Mouse (Mus musculus): ENCODE measurements around the gene Cd86. TPM values are rescaled to one million over a fixed set of nuclear protein-coding genes. Genes with fewer than 3 reads are reported as not detected.

The Cd86 gene
- 1 to 10 TPM; 1.6 to 1.7 TPM for total RNA-seq (2021)
- long read RNA-seq, experiment 1, partial matches to known transcripts, result 0 of 1 reads
- long read RNA-seq, experiment 1, other reads (novel, unspliced or antisense), result 0 of 1 reads
- long read RNA-seq, experiment 2, partial matches to known transcripts, result 0 of 1 reads
- long read RNA-seq, experiment 2, other reads (novel, unspliced or antisense), result 0 of 1 reads

DNA sequence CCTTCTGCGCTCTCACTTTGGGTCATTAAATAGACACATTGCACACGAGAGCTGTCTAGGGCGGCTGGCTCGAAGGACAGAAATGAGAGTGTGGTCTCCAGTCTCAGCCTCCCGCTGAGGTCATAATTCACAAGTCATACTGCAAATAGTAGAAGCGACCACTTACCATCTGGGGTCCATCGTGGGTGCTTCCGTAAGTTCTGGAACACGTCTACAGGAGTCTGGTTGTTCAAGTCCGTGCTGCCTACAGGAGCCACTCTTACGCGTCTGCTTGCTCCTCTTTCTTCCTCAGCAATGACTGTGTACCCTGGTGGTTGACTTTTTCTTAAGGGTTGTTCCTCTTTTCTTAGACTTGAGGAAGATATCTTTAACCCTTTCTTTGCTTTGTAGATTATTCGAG lies at the start of gene Cd86:
Gene Cd86 (minus strand): TSS at position 300 of the 400 bp plus-strand sequence.
- DNase-seq, result no peak
- intact Hi-C loops (cut with DNase I), result no loop called here

DNA sequence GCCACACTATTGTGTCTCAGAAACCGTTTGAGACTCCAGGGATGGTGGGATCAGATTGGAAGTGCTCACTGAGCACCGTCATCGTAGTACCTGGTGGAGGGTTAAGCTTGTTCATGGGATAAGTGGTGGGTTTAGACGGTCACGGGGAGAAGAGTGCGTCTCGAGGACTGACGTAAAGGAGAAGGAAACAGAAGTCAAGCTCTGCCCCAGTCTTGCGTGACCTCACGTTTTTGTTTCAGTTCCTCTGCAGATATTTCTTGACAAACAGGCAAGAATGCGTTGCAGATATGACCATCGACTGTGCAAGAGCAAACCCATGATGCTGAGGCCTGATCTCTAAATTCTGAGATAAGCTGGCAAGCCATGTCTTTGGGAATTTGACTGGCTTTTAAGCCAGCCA lies 45.9 kb upstream of the Cd86 start:
- intact Hi-C loops (cut with DNase I), result loop anchor here (5.0 kb wide), 1 partner anchor 239 kb away; no protein-coding TSS in a partner anchor
- peak in 1 of 2 experiments; percentile 5 for DNase-seq

DNA sequence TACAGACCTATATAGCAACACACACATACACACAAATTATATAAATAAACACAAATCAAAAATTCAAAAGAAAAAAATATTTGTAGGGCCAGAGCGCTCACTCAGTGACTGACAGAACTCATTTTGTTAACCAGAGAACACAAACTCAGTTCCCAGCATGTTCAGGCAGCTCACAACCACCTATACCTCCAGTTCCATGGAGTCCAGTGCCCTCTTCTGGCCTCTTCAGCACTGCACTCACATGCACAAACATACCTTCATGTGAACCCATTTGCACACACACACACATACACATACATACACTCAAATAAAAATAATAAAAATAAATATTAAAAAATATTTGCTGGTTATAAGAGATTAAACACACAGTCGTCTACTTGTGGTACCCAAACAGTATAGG lies 44.9 kb upstream of the Cd86 start:
- DNase-seq, result no peak
- intact Hi-C loops (cut with DNase I), result loop anchor here (5.0 kb wide), 1 partner anchor 238 kb away; no protein-coding TSS in a partner anchor

DNA sequence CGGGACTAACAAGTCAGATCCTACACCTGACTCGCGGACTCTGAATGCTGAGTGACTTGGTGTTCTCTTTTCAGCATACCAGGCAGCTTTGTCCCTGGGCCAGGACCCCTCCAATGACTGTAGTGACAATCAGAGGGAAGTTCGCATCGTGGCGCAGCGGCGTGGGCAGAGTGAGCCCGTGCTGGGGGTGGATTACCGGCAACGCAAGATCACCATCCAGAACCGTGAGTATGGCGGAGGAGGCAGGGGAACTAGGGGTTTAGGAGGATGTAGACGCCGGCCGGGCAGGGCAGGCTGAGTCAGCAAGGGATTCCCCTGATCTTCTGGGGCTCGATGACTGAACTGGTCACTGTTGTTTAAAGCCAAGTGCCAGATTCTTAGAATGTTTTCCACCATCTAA lies 43.5 kb upstream of the Cd86 start:
- intact Hi-C loops (cut with DNase I), result no loop called here
- no peak for DNase-seq

DNA sequence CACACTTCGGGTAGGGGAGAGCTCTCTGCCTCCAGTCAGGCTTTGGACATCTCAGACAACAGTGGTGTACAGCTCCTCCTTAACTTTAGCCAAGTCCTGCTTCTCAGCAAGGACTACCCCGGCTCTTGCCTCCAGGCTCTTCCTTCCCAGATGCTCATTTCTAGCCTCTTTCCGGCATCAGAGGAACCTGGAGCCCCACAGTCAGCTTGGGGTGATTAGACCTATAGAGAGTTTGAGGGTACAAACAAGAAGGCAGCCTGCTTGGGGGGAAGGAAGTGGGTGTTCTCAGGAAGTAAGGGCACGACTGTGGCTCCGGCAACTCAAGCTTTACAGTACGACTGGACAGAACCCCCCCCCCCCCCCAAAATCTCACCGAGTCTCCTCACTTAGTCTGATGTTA lies 42.9 kb upstream of the Cd86 start:
- intact Hi-C loops (cut with DNase I), result no loop called here
- no peak for DNase-seq

DNA sequence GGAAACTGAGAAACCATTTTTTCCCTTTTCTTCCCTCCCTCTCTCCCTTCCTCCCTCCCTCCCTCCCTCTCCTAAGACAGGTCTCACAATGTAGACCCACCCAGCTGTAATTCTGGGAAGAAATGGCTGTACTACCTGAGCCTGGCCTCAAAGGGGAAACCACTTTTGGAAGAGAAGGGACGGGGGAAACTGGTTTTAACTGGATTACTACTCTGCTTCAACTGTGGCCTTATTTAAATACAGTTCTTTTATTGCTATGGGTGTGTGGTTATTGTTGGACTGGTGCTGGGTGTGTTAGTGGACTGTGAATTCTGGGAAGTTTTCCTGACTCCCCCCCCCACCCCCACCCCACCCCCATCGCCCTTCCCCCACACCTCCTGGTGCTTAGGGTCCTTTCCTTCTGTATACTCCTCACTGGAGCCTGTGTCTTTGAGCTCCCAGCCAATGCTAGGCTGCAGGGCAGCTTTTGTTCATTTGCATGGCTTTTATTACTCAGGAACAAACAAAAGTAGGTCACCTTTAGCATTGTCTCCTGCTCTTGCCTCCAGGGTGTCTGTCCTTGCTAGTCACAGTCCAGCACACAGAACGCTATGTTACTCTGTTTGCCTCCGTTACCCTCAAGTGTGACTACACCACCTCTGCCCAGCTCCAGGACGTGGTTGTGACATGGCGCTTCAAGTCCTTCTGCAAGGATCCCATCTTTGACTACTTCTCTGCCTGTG lies 42.0 kb upstream of the Cd86 start:
- DNase-seq, result no peak
- intact Hi-C loops (cut with DNase I), result no loop called here

DNA sequence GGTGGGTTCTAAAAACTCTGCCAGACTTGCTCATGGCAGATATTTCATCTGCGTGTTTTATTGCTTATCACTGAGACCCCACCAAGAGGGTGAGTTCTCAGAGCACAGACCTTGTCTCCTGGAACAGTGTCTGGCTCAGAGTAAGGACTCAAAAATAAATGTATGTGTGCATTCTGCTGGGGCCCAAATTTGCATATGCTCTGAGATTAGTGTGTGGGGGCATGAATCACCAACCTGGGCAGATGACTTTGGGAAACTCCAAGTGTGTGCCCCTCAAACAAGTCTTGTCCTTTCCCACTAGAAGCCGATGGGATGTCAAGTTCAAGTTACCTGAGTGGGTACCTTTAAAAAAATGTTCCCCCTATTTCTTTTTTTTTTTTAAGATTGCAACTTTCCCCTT lies 34.6 kb upstream of the Cd86 start:
- DNase-seq, result no peak
- intact Hi-C loops (cut with DNase I), result no loop called here

DNA sequence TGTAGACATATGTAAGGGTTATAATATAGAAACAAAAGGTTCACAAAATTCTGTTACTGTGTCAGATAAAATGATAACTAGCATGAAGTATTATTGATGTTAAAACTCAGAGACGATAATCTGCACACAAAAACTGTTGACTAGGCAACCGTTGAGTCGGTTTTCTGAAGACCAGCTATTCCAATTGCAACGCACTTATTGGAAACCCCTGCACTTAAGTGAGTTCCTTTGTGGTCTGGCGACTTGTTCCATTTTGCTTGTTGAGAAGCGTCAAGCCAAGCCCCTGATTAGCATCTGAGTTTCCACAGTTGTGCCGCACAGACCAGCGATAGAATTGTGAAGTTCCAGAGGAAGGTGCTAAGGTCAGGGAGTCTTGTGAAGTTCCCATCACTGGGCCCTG lies 31.4 kb upstream of the Cd86 start:
- intact Hi-C loops (cut with DNase I), result no loop called here
- DNase-seq, result no peak

DNA sequence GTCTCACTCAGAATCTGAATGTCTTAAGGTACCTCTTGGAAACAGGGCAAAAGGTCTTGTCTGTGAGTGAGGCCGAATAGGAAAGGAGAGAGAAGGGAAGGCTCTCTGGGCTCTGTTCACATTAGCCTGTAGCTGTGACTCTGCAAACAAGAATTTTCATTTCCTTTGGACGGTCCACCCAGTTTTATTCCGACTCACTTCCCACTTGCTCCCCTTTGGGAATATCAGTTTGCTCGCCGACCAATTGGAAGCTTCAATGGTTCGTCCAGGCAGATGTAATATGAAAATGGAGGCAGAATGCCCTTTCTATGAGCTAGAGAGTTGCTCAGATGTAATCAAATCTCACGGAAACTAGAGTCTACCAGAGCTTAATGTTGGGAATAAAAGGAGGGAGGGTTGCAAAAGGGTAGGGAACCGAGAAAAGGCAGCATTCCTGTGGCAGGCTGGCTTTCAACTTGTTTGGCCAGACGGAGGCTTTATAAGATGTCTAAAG lies 29.0 kb upstream of the Cd86 start:
- no peak for DNase-seq
- intact Hi-C loops (cut with DNase I), result no loop called here

DNA sequence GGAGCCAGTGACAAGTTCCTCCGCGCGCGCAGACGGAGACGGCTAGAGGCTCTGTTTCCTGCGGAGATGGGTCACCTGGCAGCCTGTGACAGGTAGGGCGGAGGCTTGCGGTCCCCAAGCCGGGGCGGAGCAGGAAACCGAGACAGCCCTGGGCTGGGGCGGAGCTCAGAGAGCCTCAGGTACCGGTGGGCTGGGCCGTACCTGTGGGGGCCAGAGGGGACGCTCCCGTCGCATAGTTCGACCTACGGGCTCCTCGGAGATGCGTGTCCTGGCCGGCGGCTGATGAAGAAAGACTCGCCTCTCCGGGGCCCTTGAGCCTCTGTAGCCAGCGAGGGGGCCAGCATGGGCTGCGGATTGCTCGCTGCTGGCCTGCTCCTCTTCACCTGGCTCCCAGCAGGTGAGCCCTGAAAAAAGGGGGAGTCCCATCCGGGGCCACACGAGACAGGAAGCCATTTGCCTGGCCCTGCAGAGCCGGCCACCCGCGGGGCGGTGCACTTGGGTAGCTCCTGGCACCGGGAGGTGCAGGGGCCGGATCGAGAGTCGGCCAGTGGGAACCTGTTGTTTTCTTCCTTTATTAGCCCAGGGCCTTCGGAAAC lies 28.0 kb upstream of the Cd86 start, which contains the start of gene Ildr1:
Gene Ildr1 (plus strand): TSS at position 161 of the 596 bp plus-strand sequence.
- intact Hi-C loops (cut with DNase I), result no loop called here
- DNase-seq, result no peak

DNA sequence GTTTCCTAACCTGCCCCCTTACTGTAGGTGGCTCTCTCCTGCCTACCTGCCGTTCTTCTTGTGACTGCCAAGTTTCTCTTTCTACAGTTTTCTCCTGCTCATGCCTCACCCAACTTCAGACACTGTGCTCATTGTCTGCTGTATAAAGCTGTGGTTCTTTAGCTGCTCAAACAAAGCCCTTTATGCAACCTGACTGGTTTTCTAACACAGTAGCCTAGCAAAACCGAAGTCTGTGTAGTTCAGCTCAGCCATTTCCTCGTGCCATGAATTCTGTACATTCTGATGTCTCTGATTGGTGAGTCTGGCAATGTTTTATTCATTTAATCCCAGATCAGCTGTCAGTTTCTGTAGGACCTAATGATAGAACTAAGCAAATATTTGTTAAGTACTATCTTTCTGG lies 25.6 kb upstream of the Cd86 start:
- intact Hi-C loops (cut with DNase I), result no loop called here
- no peak for DNase-seq

DNA sequence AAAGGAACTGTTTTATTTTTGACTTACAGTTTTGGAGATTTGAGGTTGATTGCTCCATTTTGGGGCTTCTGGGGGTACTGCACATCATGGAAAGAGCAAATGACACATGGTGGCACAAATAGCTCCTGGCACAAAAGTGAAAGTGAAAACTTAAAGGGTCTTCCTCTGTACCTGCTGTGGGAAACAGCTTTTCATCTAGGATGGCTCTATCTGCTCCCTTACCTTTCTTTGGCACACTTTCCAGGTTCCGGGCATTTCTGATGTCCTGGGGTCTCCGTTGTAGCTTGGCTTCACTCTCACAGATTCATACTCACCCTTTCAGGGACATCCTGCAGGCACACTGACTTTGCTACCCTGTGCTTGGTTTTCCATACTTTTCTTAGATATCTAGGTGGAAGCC lies 22.2 kb upstream of the Cd86 start:
- no peak for DNase-seq
- intact Hi-C loops (cut with DNase I), result no loop called here

DNA sequence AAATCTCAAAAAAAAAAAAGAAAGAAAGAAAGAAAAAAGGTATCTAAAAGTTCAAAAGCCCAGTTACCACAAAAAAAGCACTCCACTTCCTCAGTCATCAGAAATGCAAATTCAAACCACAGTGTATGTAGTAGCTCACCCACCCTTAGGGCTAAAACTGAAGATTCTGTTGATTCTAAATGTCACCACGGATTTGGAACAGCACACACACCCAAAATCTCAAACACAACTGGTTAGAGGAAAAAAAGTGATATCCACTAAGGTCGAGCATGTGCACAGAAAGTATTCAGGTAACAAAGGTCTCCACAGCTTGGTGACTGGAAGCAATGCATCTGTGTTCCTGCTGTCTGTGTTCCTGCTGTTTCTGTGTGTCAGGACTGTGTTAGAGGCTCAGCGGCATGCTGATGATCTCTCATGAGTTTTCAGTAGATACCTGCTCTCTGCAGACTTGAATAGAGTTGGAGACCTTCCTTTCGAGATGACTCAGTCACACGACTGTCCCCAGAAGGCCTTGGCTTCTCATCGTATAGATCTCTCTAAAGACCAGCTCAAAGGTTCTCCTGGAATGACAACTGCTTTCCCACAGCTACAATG lies 18.5 kb upstream of the Cd86 start:
- intact Hi-C loops (cut with DNase I), result no loop called here
- no peak for DNase-seq

DNA sequence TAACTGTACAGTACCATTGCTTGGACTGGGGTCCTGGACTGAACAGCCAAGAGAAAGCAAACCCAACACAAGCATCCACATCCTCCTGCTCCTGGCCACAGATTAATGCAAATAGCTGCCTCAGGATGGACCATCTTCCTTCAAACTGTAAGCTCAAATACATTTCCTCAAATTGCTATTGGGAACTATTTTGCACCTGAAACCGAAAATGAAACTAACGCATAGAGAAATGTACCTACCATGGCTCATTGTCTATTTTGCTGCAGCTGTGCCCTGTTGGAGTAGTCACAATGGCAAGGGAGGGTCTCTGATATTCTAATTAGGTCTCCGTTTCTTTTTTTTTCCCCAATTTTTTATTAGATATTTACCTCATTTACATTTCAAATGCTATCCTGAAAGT lies 15.9 kb upstream of the Cd86 start:
- DNase-seq, result no peak
- intact Hi-C loops (cut with DNase I), result no loop called here

DNA sequence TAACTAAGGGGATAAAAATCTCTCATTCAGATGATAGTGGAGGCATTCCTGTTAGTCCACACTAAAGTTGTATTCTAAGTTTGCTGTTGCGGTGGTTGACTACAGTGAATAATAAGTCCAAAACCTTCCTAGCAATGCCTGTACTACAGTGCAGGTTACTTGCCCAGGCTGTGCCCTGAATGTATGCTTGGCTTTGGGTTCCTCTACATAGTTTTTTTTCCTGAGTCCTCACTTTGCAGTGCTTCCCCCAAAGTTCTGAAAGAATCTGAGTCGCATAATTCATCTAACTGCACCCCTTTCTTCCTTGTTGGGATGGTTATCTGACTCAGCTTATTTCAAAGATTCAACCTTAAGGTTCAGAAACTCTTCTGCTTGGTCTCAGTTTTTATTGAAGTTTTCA lies 10.0 kb upstream of the Cd86 start:
- no peak for DNase-seq
- intact Hi-C loops (cut with DNase I), result no loop called here

DNA sequence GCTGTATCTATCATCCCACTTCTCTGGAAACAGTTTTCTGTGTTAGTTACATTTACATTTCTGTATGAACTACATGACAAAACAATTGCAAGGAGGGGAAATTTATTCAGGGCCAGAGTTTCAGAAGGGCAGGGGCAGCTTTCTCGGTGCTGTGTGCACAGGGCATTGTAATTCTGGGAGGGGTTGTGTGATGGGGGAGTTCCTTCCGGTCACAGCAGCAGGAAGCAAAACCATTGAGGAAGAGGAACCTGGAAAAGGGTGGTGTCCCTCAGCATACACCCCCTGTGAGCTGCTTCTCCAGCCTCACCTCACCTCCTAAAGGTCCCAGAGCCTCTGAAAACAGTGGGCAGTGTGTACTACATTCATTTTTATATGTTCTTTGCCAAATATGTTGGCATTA lies 9.4 kb upstream of the Cd86 start:
- DNase-seq, result no peak
- intact Hi-C loops (cut with DNase I), result no loop called here

DNA sequence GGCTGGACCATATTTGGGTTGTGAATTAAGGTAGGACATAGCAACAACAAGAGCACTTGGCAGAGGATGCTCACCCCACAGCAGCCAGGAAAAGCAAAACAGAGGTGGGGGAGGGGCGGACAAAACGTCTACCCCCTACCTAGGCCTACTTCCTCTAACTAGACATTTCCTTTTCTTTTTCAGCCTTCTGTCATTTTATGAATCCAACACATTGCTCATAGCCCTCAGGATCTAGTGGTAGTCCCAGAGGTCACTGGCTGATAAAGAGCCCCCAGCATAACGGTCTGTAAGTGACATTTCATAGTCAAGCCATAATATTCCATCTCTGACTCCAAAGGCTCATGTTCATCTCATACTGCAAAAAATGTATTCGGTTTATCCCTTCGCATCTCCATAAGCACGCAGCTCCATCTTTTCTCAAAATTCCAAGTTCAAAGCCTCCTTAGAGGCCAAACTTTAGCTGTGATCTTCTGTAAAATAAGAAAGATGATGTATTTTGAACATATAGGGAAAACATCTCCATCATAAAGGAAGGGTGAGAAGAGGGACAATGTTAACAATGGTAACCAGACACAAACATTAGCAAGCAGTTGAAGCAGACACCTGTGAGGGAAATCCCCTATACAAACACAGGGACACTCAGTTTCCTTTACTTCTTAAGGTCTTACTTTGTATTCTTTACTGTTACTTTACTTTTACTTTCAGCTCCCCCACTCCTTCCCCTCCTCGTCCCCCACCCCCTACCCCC lies 8.8 kb upstream of the Cd86 start:
- intact Hi-C loops (cut with DNase I), result no loop called here
- no peak for DNase-seq

DNA sequence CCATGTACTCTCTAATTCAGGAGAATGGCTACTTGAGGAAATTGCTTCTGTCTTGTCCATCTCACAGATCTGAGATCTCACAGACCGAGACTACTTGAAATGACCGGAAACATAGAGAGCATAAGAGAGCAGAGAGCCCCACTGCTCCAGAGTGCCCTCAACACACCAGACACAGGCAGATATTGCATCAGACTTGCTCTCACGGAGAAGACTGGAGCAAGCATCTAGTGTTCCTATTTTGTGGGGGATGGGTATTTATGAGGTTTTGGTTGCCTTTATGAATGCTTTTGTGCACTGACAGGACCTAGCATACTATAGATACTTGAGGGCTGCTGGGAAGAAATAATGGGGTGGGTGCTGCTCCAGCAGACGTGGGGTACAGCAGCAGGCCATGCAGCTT lies 7.3 kb upstream of the Cd86 start:
- intact Hi-C loops (cut with DNase I), result no loop called here
- DNase-seq, result no peak

DNA sequence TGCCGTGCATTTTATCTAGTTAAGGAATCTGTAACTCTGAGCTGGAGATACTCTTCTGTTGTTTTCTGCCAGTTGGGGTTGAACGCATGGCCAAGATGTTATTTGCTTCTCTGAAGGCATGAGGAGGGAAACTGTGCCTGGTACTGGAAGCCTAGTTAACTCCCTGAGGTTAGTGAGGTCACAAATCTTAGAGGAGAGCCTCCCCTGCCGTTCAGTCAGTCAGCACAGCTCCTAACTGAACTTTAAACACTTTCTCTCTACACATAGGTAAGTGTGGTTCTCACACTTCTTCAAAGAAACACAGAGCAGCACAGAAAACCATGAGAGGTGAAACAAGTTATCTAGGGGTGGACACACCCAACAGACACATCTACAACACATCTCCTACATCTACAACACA lies 4.7 kb upstream of the Cd86 start:
- intact Hi-C loops (cut with DNase I), result no loop called here
- no peak for DNase-seq

DNA sequence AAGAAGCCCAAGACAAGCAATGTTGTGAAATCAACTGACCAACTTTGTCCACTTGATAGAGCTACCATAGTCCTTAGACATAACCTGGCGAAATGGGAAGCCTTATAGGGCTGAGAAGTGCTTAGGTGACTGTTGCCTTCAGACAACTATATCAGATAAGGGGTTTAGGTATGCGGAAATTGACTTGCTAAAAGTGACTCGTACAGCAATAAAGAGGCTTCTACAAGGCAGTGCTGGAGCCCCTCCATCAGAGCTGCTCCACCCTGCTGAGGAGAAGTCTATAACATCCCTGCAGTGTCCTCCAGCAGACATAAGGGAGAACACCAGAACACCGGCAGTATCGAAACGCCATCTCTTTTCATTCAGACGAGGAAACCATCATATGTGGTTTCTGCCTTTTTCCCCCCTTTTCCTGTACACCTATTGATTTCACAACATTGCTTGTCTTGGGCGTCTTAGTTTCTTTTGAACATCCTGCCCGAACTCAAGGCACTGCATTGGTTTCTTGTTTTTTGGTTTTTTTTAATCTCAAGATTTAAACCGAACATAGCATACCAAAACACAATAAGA lies 652 bp upstream of the Cd86 start:
- DNase-seq, result no peak
- intact Hi-C loops (cut with DNase I), result no loop called here
